Mouse (Mus musculus): Measurements from ENCODE around the gene Prkn.

GRCm38 (mm10) chr17:11867334-11868095, 1027.3 kb downstream of the Prkn start:
- TF ChIP-seq POLR2A (IDR thresholded peaks at IDR 0.05; ENCODE audit: extremely low read depth, insufficient read depth, low read length) (no peak), CTCF (IDR thresholded peaks at IDR 0.05; ENCODE audit: extremely low read depth, insufficient read depth, low read length) (no peak)
